Mouse (Mus musculus) kidney, postnatal 0 days (tissue): Measurements from ENCODE around the gene Cdc7. TPM values are rescaled to one million over a fixed set of nuclear protein-coding genes. Genes with fewer than 3 reads are reported as not detected.

Experiments
- ATAC-seq: fragments of 200-750 bp; cut with Nextera tagmentation; replicated peaks from 2 replicates; pipeline ENCODE4 v1.8.0; 2017; ENCODE audit warnings: low read depth, moderate number of reproducible peaks, moderate TSS enrichment, moderate library complexity; ENCODE audit not compliant: low FRiP score
- DNase-seq: peaks from one replicate; pipeline ENCODE4 v3.0.0-alpha.2; 2016; ENCODE audit warnings: low spot score
- H3K27ac ChIP-seq: fragments of 300-500 bp; sonication (generic); 2 replicates; pipeline ENCODE4 v1.5.1; 2014; ENCODE audit warnings: mild to moderate bottlenecking
- H3K27me3 ChIP-seq: fragments of 300-500 bp; sonication (generic); 2 replicates; pipeline ENCODE4 v1.6.1; 2014; ENCODE audit warnings: low read length, mixed read lengths; ENCODE audit not compliant: insufficient read depth
- H3K36me3 ChIP-seq: fragments of 300-500 bp; sonication (generic); 2 replicates; pipeline ENCODE4 v1.6.1; 2014; ENCODE audit warnings: low read length, mixed read lengths; ENCODE audit not compliant: insufficient read depth
- H3K4me1 ChIP-seq: fragments of 300-500 bp; sonication (generic); replicated peaks from 2 replicates; pipeline ENCODE4 v1.6.1; 2014; ENCODE audit warnings: antibody characterized with exemption, low read length, mixed read lengths; ENCODE audit not compliant: insufficient read depth
- H3K4me2 ChIP-seq: fragments of 300-500 bp; sonication (generic); 2 replicates; pipeline ENCODE4 v1.6.1; 2014; ENCODE audit warnings: mild to moderate bottlenecking, low read length, moderate library complexity, mixed read lengths
- H3K4me3 ChIP-seq: fragments of 300-500 bp; sonication (generic); replicated peaks from 2 replicates; pipeline ENCODE4 v1.5.1; 2014; ENCODE audit warnings: low read depth, low read length
- H3K9ac ChIP-seq: fragments of 300-500 bp; sonication (generic); 2 replicates; pipeline ENCODE4 v1.6.1; 2014; ENCODE audit warnings: low read depth, low read length
- H3K9me3 ChIP-seq: fragments of 300-500 bp; sonication (generic); replicated peaks from 2 replicates; pipeline ENCODE4 v1.6.1; 2016; ENCODE audit warnings: low read length, inconsistent platforms, mixed read lengths
- CTCF ChIP-seq: IDR thresholded peaks from 2 replicates; pipeline ENCODE4 v1.5.1; 2016; ENCODE audit warnings: antibody characterized with exemption, low read depth, mild to moderate bottlenecking, moderate library complexity
- WGBS: fragments of 180-500 bp; shearing (Covaris S2); extraction: QIAGEN DNeasy Blood & Tissue Kit; methylation state at CpG from one replicate; pipeline ENCODE4 v1.1.7; 2014; 5-methylcytosine and 5-hydroxymethylcytosine counted together
- polyA plus RNA-seq: library from polyadenylated mRNA; unstranded; fragments of >200 nt; fragmentation: Nextera tagmentation; extraction: Ambion mirVana; gene quantifications from 2 replicates; pipeline ENCODE4 v1.2.1, GENCODE M21; 2015

Gene Cdc7
- polyA plus RNA-seq, result 14.8 and 19.0 TPM in 2 replicates

DNA sequence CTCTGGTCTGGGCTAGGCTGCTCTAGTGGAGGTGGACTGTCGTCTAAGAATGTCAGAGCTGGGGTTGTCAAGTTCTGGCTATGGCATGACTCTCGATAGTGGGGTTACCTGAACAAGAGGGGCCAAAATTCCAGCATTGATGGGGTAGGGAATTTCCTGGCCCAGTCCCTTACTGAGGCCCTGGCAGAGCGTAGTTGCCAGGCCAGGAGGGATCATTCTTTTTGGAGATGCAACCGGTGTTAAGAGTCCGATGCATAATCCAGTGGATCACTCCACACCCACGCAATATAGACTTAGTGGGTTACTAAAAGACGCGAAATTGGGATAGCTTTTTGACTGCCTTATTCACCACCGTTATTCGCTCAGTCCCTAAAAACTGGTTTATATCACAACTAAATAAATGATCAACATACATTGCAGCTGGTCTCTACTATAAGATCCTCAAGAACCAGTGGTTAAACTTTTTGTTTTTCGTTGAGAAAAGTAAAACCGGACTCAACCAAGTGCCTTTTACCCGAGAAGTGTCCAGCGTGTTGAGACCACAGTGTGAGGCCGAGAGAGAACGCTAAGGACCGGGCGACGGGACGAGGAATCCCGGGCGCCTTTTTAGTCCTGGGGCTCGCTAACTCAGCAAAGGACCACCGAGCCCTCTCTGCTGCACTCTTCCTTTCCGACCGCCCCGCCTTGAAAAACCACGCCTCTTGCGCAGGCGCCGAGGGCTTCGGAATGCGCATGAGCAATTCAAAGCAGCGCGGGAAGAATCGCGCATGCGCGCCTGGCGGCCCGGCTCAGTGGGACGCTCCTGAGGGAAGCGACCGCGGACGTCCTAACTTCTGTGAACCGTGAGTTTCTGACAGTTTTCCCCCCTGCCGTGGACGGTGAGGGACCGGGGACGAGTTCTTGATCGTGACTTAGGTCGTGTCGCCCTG lies at the start of gene Cdc7:
Gene Cdc7 (plus strand): TSS at position 739 of the 929 bp plus-strand sequence.
- H3K36me3 ChIP-seq, result no peaks in the 10 kb centered on the region
- H3K4me3 ChIP-seq, result peak within 1 kb of the TSS; percentile 71
- H3K9me3 ChIP-seq, result no peaks in the 10 kb centered on the region
- 4% methylated on average over 54 of the region's 54 CpGs for WGBS
- peak; percentile 87 for ATAC-seq
- H3K27ac ChIP-seq, result 0 out of 2 replicates have a peak within 1 kb of the TSS, but pooled peaks have one; percentile 33
- peak within 1 kb of the TSS; percentile 59 for H3K9ac ChIP-seq
- TF ChIP-seq CTCF, result no peak
- H3K4me1 ChIP-seq, result no peaks in the 10 kb centered on the region
- H3K27me3 ChIP-seq, result no peaks in the 10 kb centered on the region
- peak; percentile 96 for DNase-seq
- peak within 1 kb of the TSS; percentile 89 for H3K4me2 ChIP-seq

DNA sequence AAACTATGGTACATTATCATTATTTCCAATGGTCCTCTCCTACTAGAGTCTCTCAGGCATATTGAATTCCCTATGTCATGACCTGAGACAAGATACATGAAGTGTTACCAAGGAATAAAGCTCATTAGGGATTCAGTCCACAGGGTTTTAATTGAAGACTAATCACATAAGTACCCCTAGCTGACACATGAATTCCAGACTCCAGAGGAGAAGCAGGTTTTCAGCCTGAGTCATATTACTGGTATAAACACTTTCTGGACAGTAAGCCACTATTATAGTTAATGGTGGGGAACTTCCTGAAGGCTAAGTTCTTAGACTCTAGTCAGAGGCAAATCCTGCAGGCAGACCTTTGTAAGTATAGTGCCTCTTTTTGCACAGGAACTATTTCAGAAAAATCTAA lies 44.8 kb upstream of the Cdc7 start:
- Histone ChIP-seq H3K27ac (no peak overlapping the region), H3K9ac (no peak overlapping the region), H3K4me3 (no peak overlapping the region), H3K4me2 (no peak overlapping the region), H3K9me3 (no peaks in the 10 kb centered on the region), H3K36me3 (no peaks in the 10 kb centered on the region), H3K4me1 (no peaks in the 10 kb centered on the region), H3K27me3 (no peaks in the 10 kb centered on the region)
- DNase-seq (peak; percentile 45), ATAC-seq (no peak)
- no peak for TF ChIP-seq CTCF

DNA sequence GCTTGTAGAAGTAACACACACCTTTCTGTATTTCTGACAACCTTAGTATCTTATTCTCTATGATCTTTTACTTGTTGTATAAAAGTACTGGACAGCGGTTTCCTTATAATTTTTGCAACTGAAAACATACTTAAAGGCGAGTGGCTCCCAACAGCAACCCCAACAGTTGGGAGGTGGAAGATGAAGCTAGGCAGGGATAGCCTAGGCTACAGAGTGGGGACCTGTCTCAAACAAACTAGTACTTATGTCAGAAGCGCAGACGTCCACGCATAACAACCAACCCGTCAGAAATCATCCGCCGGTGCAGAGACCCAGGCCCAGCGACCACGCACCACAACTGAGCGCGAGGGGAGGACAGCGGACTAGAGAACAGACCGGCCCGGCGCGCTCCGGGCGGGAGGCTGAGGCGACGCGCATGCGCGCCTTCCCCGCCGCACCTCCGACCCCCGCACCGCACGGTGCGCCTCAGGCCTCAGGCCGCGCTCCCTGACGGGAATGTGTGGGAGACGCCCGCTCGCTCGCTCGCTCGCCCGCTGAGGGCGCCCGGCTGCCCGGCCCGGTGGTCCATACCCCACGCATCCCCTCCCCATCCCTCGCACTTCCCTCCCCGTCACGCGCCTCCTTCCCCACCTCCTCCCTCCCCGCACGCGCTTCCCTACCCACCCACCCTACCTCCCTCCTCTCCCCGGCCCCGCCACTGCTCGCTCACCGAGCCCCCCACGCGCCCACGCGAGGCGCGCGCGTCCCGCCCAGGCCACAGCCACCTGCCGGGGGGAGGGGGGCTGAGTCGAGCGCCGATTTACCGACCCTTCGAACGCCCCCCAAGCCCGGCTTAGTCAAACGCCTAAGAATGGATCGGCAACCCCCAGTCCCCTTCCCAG lies 38.4 kb upstream of the Cdc7 start, which contains the start of gene Hfm1:
Gene Hfm1 (minus strand): TSS at position 834 of the 881 bp plus-strand sequence.
- no peaks in the 10 kb centered on the region for H3K36me3 ChIP-seq
- H3K27me3 ChIP-seq, result no peaks in the 10 kb centered on the region
- TF ChIP-seq CTCF, result no peak
- peak within 1 kb of the TSS; percentile 90 for H3K4me2 ChIP-seq
- DNase-seq (peak; percentile 73), ATAC-seq (peak; percentile 90)
- H3K9ac ChIP-seq, result peak within 1 kb of the TSS; percentile 68
- no peak within 1 kb of the TSS for H3K27ac ChIP-seq
- 1% methylated on average over 65 of the region's 76 CpGs for WGBS
- no peaks in the 10 kb centered on the region for H3K4me1 ChIP-seq
- H3K9me3 ChIP-seq, result no peaks in the 10 kb centered on the region; the same call in 1 of the 2 replicates
- peak within 1 kb of the TSS; percentile 49 for H3K4me3 ChIP-seq

DNA sequence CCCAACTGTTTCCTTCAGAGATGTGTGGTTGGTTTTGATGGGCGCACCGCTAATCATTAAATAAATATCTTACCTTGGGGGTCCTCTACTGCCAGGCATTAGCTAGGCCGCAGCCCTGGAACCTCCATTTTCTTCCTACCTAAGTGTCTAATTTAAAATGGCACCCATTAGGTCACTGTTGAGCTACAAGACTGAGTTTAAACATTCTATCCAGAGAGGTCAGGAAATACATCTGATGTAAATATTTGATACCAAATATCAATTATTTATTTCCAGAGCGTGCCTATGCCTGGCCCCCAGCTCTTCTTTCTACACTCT lies 37.8 kb upstream of the Cdc7 start:
- no peak for TF ChIP-seq CTCF
- Histone ChIP-seq H3K9ac (peak overlapping the region; percentile 68), H3K9me3 (no peaks in the 10 kb centered on the region; the same call in 1 of the 2 replicates), H3K4me1 (no peaks in the 10 kb centered on the region), H3K36me3 (no peaks in the 10 kb centered on the region), H3K27ac (no peak overlapping the region), H3K27me3 (no peaks in the 10 kb centered on the region), H3K4me2 (peak overlapping the region; percentile 90), H3K4me3 (peak overlapping the region; percentile 49)
- DNase-seq, result peak; percentile 30
- ATAC-seq, result no peak
- WGBS, result 40% methylated on average over 4 of the region's 4 CpGs

DNA sequence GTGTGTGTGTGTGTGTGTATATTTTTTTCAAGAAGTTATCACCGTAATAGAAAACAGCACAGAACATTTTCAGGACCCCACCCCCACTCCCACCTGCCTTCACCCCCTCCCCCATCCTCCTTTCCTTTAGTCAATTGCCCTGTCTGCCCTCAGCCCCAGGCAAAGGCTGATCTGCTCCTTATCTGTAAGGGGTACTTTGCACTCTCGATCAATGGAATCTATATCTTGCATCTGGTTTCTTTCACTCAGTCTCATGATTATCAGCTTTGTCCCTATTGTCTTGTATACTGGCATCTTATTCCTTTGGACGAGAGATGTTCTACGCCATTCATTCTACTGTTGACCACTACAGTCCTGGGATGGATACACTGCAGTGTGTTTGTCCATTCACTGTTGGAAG lies 36.1 kb upstream of the Cdc7 start:
- DNase-seq (no peak), ATAC-seq (no peak)
- Histone ChIP-seq H3K9ac (no peak overlapping the region), H3K4me2 (no peak overlapping the region), H3K4me3 (no peak overlapping the region), H3K27me3 (no peaks in the 10 kb centered on the region), H3K4me1 (no peaks in the 10 kb centered on the region), H3K27ac (no peak overlapping the region), H3K36me3 (no peaks in the 10 kb centered on the region), H3K9me3 (no peaks in the 10 kb centered on the region; the same call in 1 of the 2 replicates)
- WGBS, result 73% methylated on average over 4 of the region's 4 CpGs
- no peak for TF ChIP-seq CTCF

DNA sequence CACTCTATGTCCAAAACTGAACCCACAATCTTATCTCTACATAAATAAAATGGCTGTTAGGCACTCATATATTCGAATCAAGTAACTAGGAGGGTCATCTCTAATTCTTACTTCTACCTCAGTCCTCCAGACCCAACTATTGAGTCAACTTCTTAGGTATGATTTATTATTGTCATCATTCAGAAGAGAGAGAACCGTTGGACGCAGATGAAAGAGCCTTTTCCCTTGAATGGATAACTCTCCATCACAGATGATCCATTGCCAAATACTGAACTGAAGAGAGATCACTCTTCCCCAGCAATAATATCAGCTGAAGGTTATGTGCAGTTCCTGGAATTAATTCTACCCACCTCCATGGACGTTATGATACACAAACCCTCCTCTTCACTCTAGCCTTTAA lies 17.8 kb upstream of the Cdc7 start:
- no peak for DNase-seq
- 76% methylated on average over 4 of the region's 4 CpGs for WGBS
- Histone ChIP-seq H3K4me2 (no peak overlapping the region), H3K9ac (no peak overlapping the region), H3K36me3 (no peaks in the 10 kb centered on the region), H3K27me3 (no peaks in the 10 kb centered on the region), H3K4me3 (no peak overlapping the region), H3K27ac (no peak overlapping the region), H3K9me3 (no peaks in the 10 kb centered on the region), H3K4me1 (no peaks in the 10 kb centered on the region)
- no peak for ATAC-seq
- TF ChIP-seq CTCF, result no peak
